Mouse (Mus musculus) cerebellum, postnatal 4 days (tissue): Measurements from ENCODE around the gene Fbl.
A peak's percentile ranks its signal among the peaks of the same experiment; 100 is the strongest.
"Not testable (repeated sequence)": the region's sequence is repeated elsewhere in the genome, so short reads cannot be mapped to it uniquely, and the experiment has no call there.

ENCODE experiments used
- DNase-seq, 2 experiments: peaks; one replicate each; pipeline ENCODE4 v3.0.0; 2022; ENCODE audit warnings: low spot score in 2 of 2, mixed read lengths in 1 of 2

Fbl gene

GRCm38 (mm10) chr7:28191903-28192302, 22.4 kb downstream of the Fbl start:
- no peak for DNase-seq

DNA sequence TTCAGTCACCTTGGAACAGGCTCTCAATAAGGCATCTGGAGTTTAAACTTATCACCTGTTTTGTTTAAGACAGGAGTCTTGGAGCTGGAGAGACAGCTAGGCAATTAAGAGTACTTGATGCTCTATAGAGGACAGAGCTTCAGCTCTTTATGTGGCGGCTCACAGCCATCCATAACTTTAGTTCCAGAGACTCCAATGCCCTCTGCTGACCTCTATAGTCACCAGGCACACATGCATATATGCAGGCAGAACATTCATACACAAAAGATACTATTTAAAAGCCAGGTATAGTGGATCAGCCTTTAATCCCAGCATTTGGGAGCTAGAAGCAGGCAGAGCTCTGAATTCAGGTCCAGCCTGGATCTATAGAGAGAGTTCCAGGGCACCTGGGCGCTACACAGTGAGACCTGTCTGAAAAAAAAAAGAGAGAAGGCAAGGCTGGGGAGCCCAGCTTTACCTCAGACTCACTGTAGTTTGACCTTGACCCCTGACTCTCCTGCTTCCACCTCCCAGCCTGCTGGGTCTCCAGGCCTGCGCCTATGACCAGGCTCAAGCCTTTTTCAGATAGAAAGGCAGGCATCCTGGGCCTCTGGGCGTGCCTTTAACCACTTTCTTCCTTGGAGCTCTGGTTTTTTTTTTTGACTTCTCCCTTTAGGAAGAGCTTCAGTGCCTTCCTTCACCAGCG, 26.0 kb downstream of the Fbl start:
- DNase-seq = no peak

DNA sequence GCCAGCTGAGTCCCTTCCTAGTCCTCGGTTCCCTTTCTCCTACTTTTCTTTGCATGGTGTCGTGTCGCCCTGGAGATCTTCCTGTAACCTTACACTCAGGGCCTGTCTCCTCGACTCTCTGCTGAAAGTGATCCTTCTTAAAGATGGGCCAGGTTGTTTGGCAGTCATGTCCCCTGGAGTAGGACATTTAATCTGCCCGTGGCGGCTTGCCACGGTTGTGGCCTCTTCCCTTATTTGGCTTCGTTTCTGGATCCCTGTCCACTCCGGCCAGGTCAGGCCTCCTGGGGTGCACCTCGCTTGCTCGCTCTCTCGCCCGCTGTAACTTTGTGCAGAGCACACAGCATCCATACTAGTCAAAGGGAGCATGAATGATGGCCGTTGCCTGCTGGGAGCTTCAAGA, 27.0 kb downstream of the Fbl start:
- no peak for DNase-seq

DNA sequence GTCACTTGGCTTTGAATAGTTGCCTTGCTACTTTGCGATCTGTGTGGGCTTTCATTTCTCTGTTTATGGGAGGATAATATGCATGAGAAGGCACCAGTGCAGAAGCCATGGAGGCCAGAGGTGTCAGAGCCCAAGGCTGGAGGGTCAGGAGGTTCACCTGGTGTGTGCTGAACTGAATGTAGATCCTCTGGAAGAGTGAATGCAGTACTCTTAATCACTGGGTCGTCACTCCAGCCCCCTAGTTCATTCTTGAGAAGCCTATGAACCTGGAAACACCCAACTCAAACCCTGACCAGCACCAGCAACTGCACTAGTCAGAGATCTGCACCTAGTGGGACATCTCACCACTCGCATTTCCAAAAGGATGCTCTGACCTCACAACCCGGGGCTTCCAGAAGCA, 29.5 kb downstream of the Fbl start:
- no peak for DNase-seq

DNA sequence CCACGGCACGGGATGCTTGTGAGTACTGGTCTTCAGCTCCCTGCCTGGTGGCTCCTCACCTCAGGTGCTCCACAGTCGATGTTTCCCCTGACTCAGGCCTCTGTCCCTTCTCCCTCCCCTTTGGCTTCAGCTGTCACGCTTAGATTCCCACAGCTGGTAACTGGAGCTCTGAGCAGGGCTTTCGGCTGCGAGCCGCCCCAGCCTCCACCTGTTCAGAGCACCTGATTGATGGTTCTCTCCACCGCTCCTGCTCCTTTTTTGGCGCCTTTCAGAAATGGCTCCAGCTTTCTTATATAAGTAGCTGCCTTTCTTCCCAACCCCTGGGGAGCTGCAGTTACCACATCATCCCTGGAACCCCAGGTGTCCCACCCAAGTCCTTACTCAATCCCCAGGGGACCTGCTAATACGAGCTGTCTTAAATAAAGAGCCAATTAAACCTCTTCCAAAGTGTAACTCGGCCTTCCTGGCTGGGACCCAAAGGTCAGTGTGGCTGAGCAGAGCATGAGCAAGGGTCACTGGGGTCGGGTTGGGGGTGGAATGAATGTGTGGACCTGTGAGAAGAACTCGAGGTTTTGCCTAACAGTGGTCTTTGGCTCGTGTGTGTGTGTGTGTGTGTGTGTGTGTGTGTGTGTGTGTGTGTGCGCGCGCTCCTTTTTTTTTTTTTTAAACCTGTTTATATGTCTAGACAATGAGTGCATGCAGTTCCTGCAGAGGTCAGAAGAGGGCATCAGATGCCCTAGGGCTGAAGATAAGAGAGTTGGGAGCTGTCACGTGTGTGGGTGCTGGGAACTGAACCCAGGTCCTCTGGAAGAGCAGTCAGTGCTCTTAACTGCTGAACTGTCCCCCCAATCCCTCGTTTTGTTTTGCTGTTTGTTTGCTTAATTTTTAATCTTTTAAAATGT, 33.9 kb downstream of the Fbl start:
- peak in 1 of 2 experiments; percentile 11 for DNase-seq

- DNase-seq = no peak
Measured at GRCm38 (mm10) chr7:28206044-28206600, 36.6 kb downstream of the Fbl start.

GRCm38 (mm10) chr7:28208396-28208987, 39.0 kb downstream of the Fbl start:
- peak in 1 of 2 experiments; percentile 7 for DNase-seq

DNA sequence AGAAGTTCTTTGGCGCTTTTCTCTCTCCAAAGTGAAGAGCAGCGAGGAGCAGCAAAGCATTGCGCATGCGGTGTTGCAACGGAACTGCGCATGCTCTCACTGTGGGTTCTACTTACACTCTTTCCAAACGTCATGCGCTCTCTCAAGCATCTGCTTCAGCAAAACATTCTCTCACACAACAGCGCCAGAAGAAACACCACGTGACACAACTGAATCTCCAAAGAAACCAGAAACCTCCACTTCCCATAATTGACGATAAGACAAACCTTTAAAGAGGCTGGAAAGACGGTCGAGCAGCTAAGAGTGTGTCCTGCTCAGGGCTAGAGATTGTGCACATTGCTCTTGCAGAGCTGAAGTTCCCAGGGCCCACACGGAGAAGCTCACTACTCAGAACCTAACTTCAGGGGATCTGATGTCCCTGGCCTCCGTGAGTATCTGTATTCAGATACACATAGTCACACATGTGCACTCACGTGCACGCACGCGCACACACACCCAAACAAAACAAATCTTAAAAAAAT, 39.5 kb downstream of the Fbl start:
- DNase-seq = peak in 1 of 2 experiments; percentile 20

DNA sequence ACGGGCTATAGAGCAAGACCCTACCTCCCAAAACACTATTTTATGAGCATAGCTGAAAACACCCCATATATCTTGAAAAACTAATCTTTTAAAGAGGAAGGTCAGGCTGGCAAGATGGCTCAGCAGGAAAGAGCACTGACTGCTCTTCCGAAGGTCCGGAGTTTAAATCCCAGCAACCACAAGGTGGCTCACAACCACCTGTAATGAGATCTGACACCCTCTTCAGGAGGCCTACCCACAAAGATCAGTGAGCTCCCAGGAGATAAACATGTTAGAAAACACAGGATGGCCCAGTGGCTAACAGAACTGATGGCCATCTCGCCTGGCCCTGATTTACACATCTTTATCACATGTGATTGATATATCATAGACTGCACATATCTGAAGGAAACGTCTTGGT, 41.2 kb downstream of the Fbl start:
- DNase-seq = no peak

DNA sequence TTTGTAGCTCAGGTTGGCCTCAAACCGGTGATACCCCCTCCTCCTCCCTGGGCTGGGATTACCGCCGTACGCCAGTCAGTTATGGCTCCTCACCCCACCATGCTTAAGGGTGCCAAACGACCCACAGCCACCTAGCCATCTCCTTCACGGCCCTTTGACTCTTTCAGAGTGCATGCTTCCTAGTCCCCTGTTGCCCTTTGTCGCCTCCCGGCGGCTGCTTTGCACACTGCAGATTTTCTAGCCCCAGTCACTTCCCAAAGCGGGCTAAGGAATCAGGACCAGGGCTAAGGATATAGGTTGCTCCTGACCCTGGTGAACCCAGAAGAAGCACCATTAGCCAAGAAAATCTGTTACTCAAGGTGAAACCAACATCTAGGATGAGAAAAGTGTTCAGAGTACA, 44.6 kb downstream of the Fbl start:
- DNase-seq = peak in 1 of 2 experiments; percentile 72

DNA sequence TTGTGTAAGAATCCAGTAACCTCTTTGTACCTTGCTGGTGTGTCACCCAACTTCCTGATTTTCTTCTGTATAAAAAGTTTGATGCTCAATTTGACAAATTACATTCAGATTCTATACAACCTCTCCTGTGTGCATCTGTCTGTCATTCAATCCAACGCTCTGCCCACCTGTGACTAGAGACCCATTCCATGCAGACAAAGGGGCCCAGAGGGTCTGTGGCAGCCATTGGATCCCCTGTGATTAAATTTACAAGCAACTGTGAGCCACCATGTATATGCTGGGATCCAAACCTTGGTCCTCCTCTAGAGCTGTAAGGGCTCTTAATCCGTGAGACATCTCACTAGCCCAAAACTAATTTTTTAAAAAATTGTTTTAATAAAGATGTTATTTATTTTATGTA, 46.4 kb downstream of the Fbl start:
- DNase-seq = not testable (repeated sequence)

DNA sequence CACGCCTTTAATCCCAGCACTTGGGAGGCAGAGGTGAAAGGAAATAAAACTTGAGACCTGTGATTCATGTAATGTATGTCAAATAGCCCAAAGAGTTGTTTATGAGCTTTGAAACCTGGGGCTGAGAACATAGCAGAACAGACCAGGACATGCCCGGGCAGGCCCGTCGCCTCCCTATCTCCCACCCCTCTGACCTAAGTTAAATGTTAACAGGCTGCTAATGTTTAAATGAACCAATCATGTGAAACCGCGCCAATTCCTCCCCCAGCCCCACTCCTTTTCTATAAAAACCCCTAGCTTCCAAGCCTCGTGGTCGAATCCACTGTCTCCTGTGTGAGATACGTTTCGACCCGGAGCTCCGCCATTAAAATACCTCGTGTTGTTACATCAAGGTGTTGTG, 48.3 kb downstream of the Fbl start:
- not testable (repeated sequence) for DNase-seq

DNA sequence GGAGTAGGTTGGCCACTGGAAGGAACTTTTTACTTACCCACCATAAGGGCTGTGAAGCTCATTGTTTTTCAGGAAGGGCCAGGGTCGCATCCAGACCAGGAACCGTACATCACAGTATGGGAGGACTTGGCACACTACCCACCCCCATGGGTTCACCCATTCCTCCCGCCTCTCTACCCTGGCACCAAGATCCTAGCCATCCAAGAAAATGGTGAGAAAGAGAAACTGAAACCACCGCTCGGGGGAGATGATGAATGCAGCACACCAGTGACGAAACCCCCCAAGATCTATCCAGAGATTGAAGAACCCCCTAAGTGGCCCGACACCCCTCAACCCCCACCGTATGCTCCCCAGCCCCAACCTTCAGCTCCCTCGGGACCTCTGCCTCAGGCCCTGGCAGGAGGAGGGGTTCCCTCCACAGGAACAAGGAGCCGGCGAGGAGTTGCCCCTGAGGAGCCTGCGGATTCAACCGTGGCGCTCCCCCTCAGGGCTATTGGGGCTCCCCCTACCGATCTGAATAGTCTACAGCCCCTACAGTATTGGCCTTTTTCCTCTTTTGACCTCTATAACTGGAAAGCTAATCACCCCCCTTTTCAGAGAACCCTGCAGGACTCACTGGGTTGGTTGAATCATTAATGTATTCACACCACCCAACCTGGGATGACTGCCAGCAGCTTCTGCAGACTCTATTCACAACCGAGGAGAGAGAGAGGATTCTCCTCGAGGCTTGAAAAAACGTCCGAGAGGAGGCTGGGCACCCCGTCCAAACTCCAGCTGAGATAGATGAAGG, 49.6 kb downstream of the Fbl start:
- peak in 1 of 2 experiments; percentile 53 for DNase-seq

DNA sequence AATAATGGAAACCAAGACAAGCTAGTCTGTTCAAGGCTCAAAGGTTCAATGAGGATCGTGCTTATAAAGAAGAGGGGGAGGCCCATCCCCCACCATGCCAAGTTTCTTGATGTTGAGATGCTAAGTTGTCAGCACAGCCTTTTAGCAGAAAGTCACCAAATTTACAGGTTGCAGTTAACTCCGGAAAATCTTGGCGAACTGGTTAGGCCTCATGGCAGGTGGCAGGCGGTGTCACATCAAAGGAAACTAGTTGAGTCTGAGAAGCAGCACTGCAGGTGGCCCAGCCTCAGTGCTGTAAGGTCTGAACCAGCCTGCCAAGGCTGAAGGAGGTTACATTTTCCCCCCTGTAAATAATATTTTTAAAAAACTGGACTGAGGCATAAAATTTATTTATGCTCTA, 57.3 kb downstream of the Fbl start:
- DNase-seq = not testable (repeated sequence)

GRCm38 (mm10) chr7:28227421-28227820, 57.9 kb downstream of the Fbl start:
- DNase-seq = not testable (repeated sequence)
